Mouse (Mus musculus) gastrocnemius, adult 8-10 months (tissue): Measurements from ENCODE around the gene Tnfsfm13. TPM values are rescaled to one million over a fixed set of nuclear protein-coding genes. Genes with fewer than 3 reads are reported as not detected.
A peak's percentile ranks its signal among the peaks of the same experiment; 100 is the strongest.

Source experiments
- DNase-seq, 2 experiments: peaks; one replicate each; pipeline ENCODE4 v3.0.0; 2022; ENCODE audit warnings: low spot score in 2 of 2
- microRNA-seq: library from miRNA; unstranded; fragments of <30 nt; microRNA quantifications from one replicate; pipeline ENCODE4 v1.2.0, GENCODE M21; 2022
- total RNA-seq, 4 experiments: library from RNA; stranded (reverse); gene quantifications; 2 replicates each; pipeline ENCODE4 v1.2.4; 2022

Gene Tnfsfm13
- total RNA-seq, 4 experiments from 2014 or later = 1.3 to 1.7 (median 1.6) TPM

- DNase-seq = no peak
Observed at GRCm38 (mm10) chr11:69655264-69656064, 40.4 kb downstream of the Tnfsfm13 start, which contains the start of gene Sox15. Gene Sox15 (plus strand): TSS chr11:69655314.

GRCm38 (mm10) chr11:69654760-69655159 is 41.1 kb downstream of the Tnfsfm13 start:
- no peak for DNase-seq

GRCm38 (mm10) chr11:69653399-69653798 is 42.5 kb downstream of the Tnfsfm13 start:
- no peak for DNase-seq

- no peak for DNase-seq
Observed at GRCm38 (mm10) chr11:69645860-69646259, 50.0 kb downstream of the Tnfsfm13 start.

- no peak for DNase-seq
Observed at GRCm38 (mm10) chr11:69635471-69635870, 60.4 kb downstream of the Tnfsfm13 start.

GRCm38 (mm10) chr11:69633128-69633866 is 62.6 kb downstream of the Tnfsfm13 start:
- peak; percentile 54 to 63 for DNase-seq

Small RNAs within 50 kb of the gene (microRNA-seq; reads per million reads assigned to microRNA genes)
- gene Mir1934 (4.2 reads per million), gene Mir467f (not detected)

Other genes starting within 250 kb of the Tnfsfm13 start
- under 1 TPM in 3 of 4 experiments, not detected in 1; 0.02 to 0.68 (median 0.05) TPM for gene Dnah2, start 147.0 kb downstream of the Tnfsfm13 start, total RNA-seq
- gene Efnb3, start 135.9 kb downstream of the Tnfsfm13 start, total RNA-seq = under 1 TPM; 0.31 to 0.46 (median 0.35) TPM
- gene Wrap53, start 115.8 kb downstream of the Tnfsfm13 start, total RNA-seq = 1 to 10 TPM; 3.3 to 4.4 (median 3.7) TPM
- 10 to 100 TPM; 12.6 to 17.2 (median 13.8) TPM for gene Trp53, start 115.7 kb downstream of the Tnfsfm13 start, total RNA-seq
- gene Atp1b2, start 90.2 kb downstream of the Tnfsfm13 start, total RNA-seq = 100 to 1,000 TPM; 333 to 372 (median 353) TPM
- gene Shbg, start 78.2 kb downstream of the Tnfsfm13 start, total RNA-seq = not detected
- gene Sat2, start 74.1 kb downstream of the Tnfsfm13 start, total RNA-seq = 1 to 10 TPM; 1.4 to 3.8 (median 2.7) TPM
- 100 to 1,000 TPM; 104 to 114 (median 108) TPM for gene Fxr2, start 63.1 kb downstream of the Tnfsfm13 start, total RNA-seq
- gene Sox15, start 40.8 kb downstream of the Tnfsfm13 start, total RNA-seq = not detected
- gene Mpdu1, start 33.5 kb downstream of the Tnfsfm13 start, total RNA-seq = 1 to 10 TPM; 7.3 to 8.8 (median 8.3) TPM
- 1 to 10 TPM in 3 of 4 experiments, under 1 TPM in 1; 0.73 to 3.7 (median 1.4) TPM for gene Cd68, start 29.9 kb downstream of the Tnfsfm13 start, total RNA-seq
- 100 to 1,000 TPM in 1 of 4 experiments, 10 to 100 TPM in 3; 81.9 to 109 (median 91.5) TPM for gene Eif4a1, start 23.7 kb downstream of the Tnfsfm13 start, total RNA-seq
- gene Senp3, start 14.0 kb downstream of the Tnfsfm13 start, total RNA-seq = 10 to 100 TPM; 25.7 to 29.4 (median 28.3) TPM
- gene Tnfsf13, start 10.3 kb downstream of the Tnfsfm13 start, total RNA-seq = under 1 TPM in 3 of 4 experiments, not detected in 1; 0.48 to 0.56 (median 0.54) TPM
- gene Tnfsf12, start 249 bp downstream of the Tnfsfm13 start, total RNA-seq = 1 to 10 TPM; 6.0 to 9.0 (median 7.1) TPM
- gene Polr2a, start 62.5 kb upstream of the Tnfsfm13 start, total RNA-seq = 10 to 100 TPM; 27.8 to 38.4 (median 35.3) TPM
- not detected for gene Slc35g3, start 65.9 kb upstream of the Tnfsfm13 start, total RNA-seq
- gene Zbtb4, start 69.8 kb upstream of the Tnfsfm13 start, total RNA-seq = 10 to 100 TPM; 35.6 to 40.3 (median 38.5) TPM
- 10 to 100 TPM; 25.2 to 33.8 (median 28.9) TPM for gene Chrnb1, start 99.8 kb upstream of the Tnfsfm13 start, total RNA-seq
- gene Fgf11, start 105.8 kb upstream of the Tnfsfm13 start, total RNA-seq = 1 to 10 TPM; 2.5 to 5.8 (median 4.0) TPM
- gene Tmem102, start 109.5 kb upstream of the Tnfsfm13 start, total RNA-seq = under 1 TPM; 0.17 to 0.31 (median 0.24) TPM
- not detected for gene Gm39566, start 119.2 kb upstream of the Tnfsfm13 start, total RNA-seq
- gene Spem2, start 122.4 kb upstream of the Tnfsfm13 start, total RNA-seq = not detected
- gene Spem1, start 126.1 kb upstream of the Tnfsfm13 start, total RNA-seq = not detected
- 1 to 10 TPM; 1.3 to 2.4 (median 1.7) TPM for gene Nlgn2, start 141.7 kb upstream of the Tnfsfm13 start, total RNA-seq
- gene Tmem256, start 142.4 kb upstream of the Tnfsfm13 start, total RNA-seq = 100 to 1,000 TPM; 143 to 214 (median 181) TPM
- 10 to 100 TPM in 2 of 4 experiments, 1 to 10 TPM in 2; 8.7 to 10.6 (median 9.4) TPM for gene Plscr3, start 150.3 kb upstream of the Tnfsfm13 start, total RNA-seq
- gene Tnk1, start 162.6 kb upstream of the Tnfsfm13 start, total RNA-seq = under 1 TPM in 1 of 4 experiments, not detected in 3; 0.31 TPM
- not detected for gene Tmem95, start 181.9 kb upstream of the Tnfsfm13 start, total RNA-seq
- gene Kctd11, start 185.3 kb upstream of the Tnfsfm13 start, total RNA-seq = 1 to 10 TPM in 2 of 4 experiments, under 1 TPM in 2; 0.97 to 1.3 (median 1.1) TPM
- gene Acap1, start 199.4 kb upstream of the Tnfsfm13 start, total RNA-seq = under 1 TPM in 3 of 4 experiments, not detected in 1; 0.15 to 0.21 (median 0.19) TPM
- 1 to 10 TPM in 1 of 4 experiments, under 1 TPM in 3; 0.22 to 1.1 (median 0.57) TPM for gene 2810408A11Rik, start 204.9 kb upstream of the Tnfsfm13 start, total RNA-seq
- 10 to 100 TPM; 21.6 to 31.3 (median 25.5) TPM for gene Neurl4, start 205.0 kb upstream of the Tnfsfm13 start, total RNA-seq
- gene Gps2, start 217.8 kb upstream of the Tnfsfm13 start, total RNA-seq = 10 to 100 TPM; 38.6 to 53.2 (median 50.3) TPM
- gene Eif5a, start 225.9 kb upstream of the Tnfsfm13 start, total RNA-seq = 100 to 1,000 TPM; 443 to 477 (median 467) TPM
- 10 to 100 TPM in 1 of 4 experiments, 1 to 10 TPM in 3; 8.5 to 11.4 (median 9.2) TPM for gene Ybx2, start 239.7 kb upstream of the Tnfsfm13 start, total RNA-seq